Mouse (Mus musculus) forebrain, embryonic 10.5 days (tissue): ENCODE measurements around the gene B3galt1. TPM values are rescaled to one million over a fixed set of nuclear protein-coding genes. Genes with fewer than 3 reads are reported as not detected.

Experiments
- DNase-seq: peaks from one replicate; pipeline ENCODE4 v3.0.0-alpha.2; 2017; ENCODE audit warnings: low spot score; ENCODE audit errors: extremely low spot score
- H3K27ac ChIP-seq: fragments of 300-500 bp; sonication (generic); 2 replicates; pipeline ENCODE4 v1.5.1; 2016; ENCODE audit warnings: mild to moderate bottlenecking
- H3K27me3 ChIP-seq: fragments of 300-500 bp; sonication (generic); 2 replicates; pipeline ENCODE4 v1.6.1; 2016; ENCODE audit warnings: mild to moderate bottlenecking; ENCODE audit not compliant: poor library complexity, severe bottlenecking
- H3K36me3 ChIP-seq: fragments of 300-500 bp; sonication (generic); replicated peaks from 2 replicates; pipeline ENCODE4 v1.6.1; 2016; ENCODE audit warnings: mild to moderate bottlenecking, moderate library complexity
- H3K4me1 ChIP-seq: fragments of 300-500 bp; sonication (generic); 2 replicates; pipeline ENCODE4 v1.6.1; 2016
- H3K4me3 ChIP-seq: fragments of 300-500 bp; sonication (generic); 2 replicates; pipeline ENCODE4 v1.5.1; 2016; ENCODE audit warnings: mild to moderate bottlenecking, moderate library complexity
- H3K9me3 ChIP-seq: fragments of 300-500 bp; sonication (generic); 2 replicates; pipeline ENCODE4 v1.6.1; 2016; ENCODE audit warnings: mild to moderate bottlenecking, moderate library complexity
- WGBS: fragments of 180-500 bp; shearing (Covaris S2); methylation state at CpG from one replicate; pipeline ENCODE4 v1.1.7; 2016; 5-methylcytosine and 5-hydroxymethylcytosine counted together
- polyA plus RNA-seq: library from polyadenylated mRNA; unstranded; fragments of >200 nt; fragmentation: Nextera tagmentation; extraction: Ambion mirVana; gene quantifications from 2 replicates; pipeline ENCODE4 v1.2.1, GENCODE M21; 2016

Gene B3galt1
- polyA plus RNA-seq, 1 experiment from 2014 or later: 7.4 TPM

- 89% methylated on average over 6 of the region's 6 CpGs for WGBS
- no peak overlapping the region for H3K4me3 ChIP-seq
- H3K36me3 ChIP-seq: no peaks in the 10 kb centered on the region
- no peaks in the 10 kb centered on the region for H3K27me3 ChIP-seq
- no peaks in the 10 kb centered on the region for H3K9me3 ChIP-seq
- DNase-seq: no peak
- no peak overlapping the region for H3K27ac ChIP-seq
- peaks cover 10% of the 10 kb centered on the region for H3K4me1 ChIP-seq
These were observed 405.9 kb downstream of the B3galt1 start for GRCm38 (mm10) chr2:67971576-67971975.

GRCm38 (mm10) chr2:67975764-67976163, 410.1 kb downstream of the B3galt1 start:
- Histone ChIP-seq H3K4me3 (no peak overlapping the region), H3K4me1 (peaks cover 24% of the 10 kb centered on the region), H3K9me3 (no peaks in the 10 kb centered on the region), H3K27me3 (no peaks in the 10 kb centered on the region), H3K36me3 (no peaks in the 10 kb centered on the region), H3K27ac (no peak overlapping the region)
- no peak for DNase-seq

- no peaks in the 10 kb centered on the region for H3K36me3 ChIP-seq
- H3K4me3 ChIP-seq: no peak overlapping the region
- WGBS: 96% methylated on average over 4 of the region's 4 CpGs
- H3K27me3 ChIP-seq: no peaks in the 10 kb centered on the region
- H3K4me1 ChIP-seq: peaks cover 24% of the 10 kb centered on the region
- no peak for DNase-seq
- H3K27ac ChIP-seq: no peak overlapping the region
- H3K9me3 ChIP-seq: no peaks in the 10 kb centered on the region
These were observed 410.8 kb downstream of the B3galt1 start for GRCm38 (mm10) chr2:67976488-67976887.

GRCm38 (mm10) chr2:67977620-67978262, 412.1 kb downstream of the B3galt1 start:
- 45% methylated on average over 6 of the region's 6 CpGs for WGBS

GRCm38 (mm10) chr2:67983563-67983962, 417.9 kb downstream of the B3galt1 start:
- WGBS: 87% methylated on average over 3 of the region's 3 CpGs

More at GRCm38 (mm10) chr2:67977620-67978262, 412.1 kb downstream of the B3galt1 start:
- Histone ChIP-seq H3K27me3 (no peaks in the 10 kb centered on the region), H3K4me3 (no peak overlapping the region), H3K4me1 (peaks cover 19% of the 10 kb centered on the region), H3K9me3 (no peaks in the 10 kb centered on the region), H3K27ac (0 out of 2 replicates have a peak overlapping the region, but pooled peaks have one; percentile 35), H3K36me3 (no peaks in the 10 kb centered on the region)
- no peak for DNase-seq

GRCm38 (mm10) chr2:67985133-67985532, 419.5 kb downstream of the B3galt1 start:
- no peak for DNase-seq
- WGBS: 91% methylated on average over 3 of the region's 3 CpGs
- Histone ChIP-seq H3K9me3 (no peaks in the 10 kb centered on the region), H3K4me3 (no peak overlapping the region), H3K27ac (no peak overlapping the region), H3K4me1 (no peaks in the 10 kb centered on the region), H3K36me3 (no peaks in the 10 kb centered on the region), H3K27me3 (no peaks in the 10 kb centered on the region)

More at GRCm38 (mm10) chr2:67983563-67983962, 417.9 kb downstream of the B3galt1 start:
- DNase-seq: no peak
- Histone ChIP-seq H3K27ac (no peak overlapping the region), H3K27me3 (no peaks in the 10 kb centered on the region), H3K36me3 (no peaks in the 10 kb centered on the region), H3K4me1 (no peaks in the 10 kb centered on the region), H3K4me3 (no peak overlapping the region), H3K9me3 (no peaks in the 10 kb centered on the region)

GRCm38 (mm10) chr2:67993421-67993820, 427.8 kb downstream of the B3galt1 start:
- no peaks in the 10 kb centered on the region for H3K27me3 ChIP-seq
- no peak overlapping the region for H3K27ac ChIP-seq
- H3K9me3 ChIP-seq: no peaks in the 10 kb centered on the region
- H3K4me1 ChIP-seq: no peaks in the 10 kb centered on the region
- 94% methylated on average over 1 of the region's 1 CpGs for WGBS
- DNase-seq: no peak
- no peaks in the 10 kb centered on the region for H3K36me3 ChIP-seq
- H3K4me3 ChIP-seq: no peak overlapping the region

- no peak for DNase-seq
- WGBS: 83% methylated on average over 1 of the region's 1 CpGs
- Histone ChIP-seq H3K4me1 (no peaks in the 10 kb centered on the region), H3K36me3 (no peaks in the 10 kb centered on the region), H3K4me3 (no peak overlapping the region), H3K27ac (no peak overlapping the region), H3K9me3 (no peaks in the 10 kb centered on the region), H3K27me3 (no peaks in the 10 kb centered on the region)
These were observed 437.4 kb downstream of the B3galt1 start for GRCm38 (mm10) chr2:68003091-68003490.

GRCm38 (mm10) chr2:68005210-68005609, 439.5 kb downstream of the B3galt1 start:
- 93% methylated on average over 9 of the region's 9 CpGs for WGBS

GRCm38 (mm10) chr2:68005711-68006110, 440.0 kb downstream of the B3galt1 start:
- 91% methylated on average over 7 of the region's 7 CpGs for WGBS
- DNase-seq: no peak
- Histone ChIP-seq H3K9me3 (no peaks in the 10 kb centered on the region), H3K4me1 (no peaks in the 10 kb centered on the region), H3K27me3 (no peaks in the 10 kb centered on the region), H3K27ac (no peak overlapping the region), H3K36me3 (no peaks in the 10 kb centered on the region), H3K4me3 (no peak overlapping the region)

More at GRCm38 (mm10) chr2:68005210-68005609, 439.5 kb downstream of the B3galt1 start:
- Histone ChIP-seq H3K27ac (no peak overlapping the region), H3K4me1 (no peaks in the 10 kb centered on the region), H3K36me3 (no peaks in the 10 kb centered on the region), H3K27me3 (no peaks in the 10 kb centered on the region), H3K9me3 (no peaks in the 10 kb centered on the region), H3K4me3 (no peak overlapping the region)
- no peak for DNase-seq

- no peak overlapping the region for H3K4me3 ChIP-seq
- H3K9me3 ChIP-seq: no peaks in the 10 kb centered on the region
- H3K36me3 ChIP-seq: no peaks in the 10 kb centered on the region
- H3K4me1 ChIP-seq: no peaks in the 10 kb centered on the region
- no peaks in the 10 kb centered on the region for H3K27me3 ChIP-seq
- 88% methylated on average over 4 of the region's 4 CpGs for WGBS
- H3K27ac ChIP-seq: no peak overlapping the region
- no peak for DNase-seq
These were observed 445.7 kb downstream of the B3galt1 start for GRCm38 (mm10) chr2:68011336-68011735.

- H3K9me3 ChIP-seq: no peaks in the 10 kb centered on the region
- no peaks in the 10 kb centered on the region for H3K36me3 ChIP-seq
- no peak overlapping the region for H3K4me3 ChIP-seq
- no peaks in the 10 kb centered on the region for H3K27me3 ChIP-seq
- WGBS: 87% methylated on average over 5 of the region's 5 CpGs
- H3K27ac ChIP-seq: no peak overlapping the region
- H3K4me1 ChIP-seq: no peaks in the 10 kb centered on the region
- DNase-seq: no peak
These were observed 454.6 kb downstream of the B3galt1 start for GRCm38 (mm10) chr2:68020251-68020680.

- no peak overlapping the region for H3K27ac ChIP-seq
- no peaks in the 10 kb centered on the region for H3K4me1 ChIP-seq
- 93% methylated on average over 6 of the region's 6 CpGs for WGBS
- no peaks in the 10 kb centered on the region for H3K36me3 ChIP-seq
- H3K9me3 ChIP-seq: no peaks in the 10 kb centered on the region
- no peaks in the 10 kb centered on the region for H3K27me3 ChIP-seq
- H3K4me3 ChIP-seq: no peak overlapping the region
- no peak for DNase-seq
These were observed 456.0 kb downstream of the B3galt1 start for GRCm38 (mm10) chr2:68021541-68022152.
